Mouse (Mus musculus) intestine, embryonic 14.5 days (tissue): Measurements from ENCODE around the gene Babam2. TPM values are rescaled to one million over a fixed set of nuclear protein-coding genes. Genes with fewer than 3 reads are reported as not detected.

Source experiments
- ATAC-seq: fragments of 200-750 bp; cut with Nextera tagmentation; replicated peaks from 2 replicates; pipeline ENCODE4 v1.8.0; 2017; ENCODE audit warnings: low read depth, moderate number of reproducible peaks, moderate TSS enrichment, moderate library complexity; ENCODE audit not compliant: low FRiP score, low TSS enrichment
- DNase-seq: peaks from one replicate; pipeline ENCODE4 v3.0.0-alpha.2; 2018; ENCODE audit warnings: low spot score
- H3K27ac ChIP-seq: fragments of 300-500 bp; sonication (generic); 2 replicates; pipeline ENCODE4 v1.5.1; 2014; ENCODE audit warnings: low read depth, mild to moderate bottlenecking, control low read depth
- H3K27me3 ChIP-seq: fragments of 300-500 bp; sonication (generic); replicated peaks from 2 replicates; pipeline ENCODE4 v1.6.1; 2014; ENCODE audit warnings: low read length, control low read depth; ENCODE audit not compliant: control insufficient read depth, insufficient read depth
- H3K36me3 ChIP-seq: fragments of 300-500 bp; sonication (generic); 2 replicates; pipeline ENCODE4 v1.6.1; 2014; ENCODE audit warnings: low read length, control low read depth; ENCODE audit not compliant: control insufficient read depth, insufficient read depth
- H3K4me1 ChIP-seq: fragments of 300-500 bp; sonication (generic); replicated peaks from 2 replicates; pipeline ENCODE4 v1.6.1; 2014; ENCODE audit warnings: low read length, control low read depth, mixed read lengths; ENCODE audit not compliant: control insufficient read depth, insufficient read depth
- H3K4me2 ChIP-seq: fragments of 300-500 bp; sonication (generic); 2 replicates; pipeline ENCODE4 v1.6.1; 2014; ENCODE audit warnings: low read length
- H3K4me3 ChIP-seq: fragments of 300-500 bp; sonication (generic); 2 replicates; pipeline ENCODE4 v1.5.1; 2014; ENCODE audit warnings: low read depth, low read length, control low read depth, mixed read lengths
- H3K9ac ChIP-seq: fragments of 300-500 bp; sonication (generic); 2 replicates; pipeline ENCODE4 v1.6.1; 2014; ENCODE audit warnings: mild to moderate bottlenecking, low read length
- H3K9me3 ChIP-seq: fragments of 300-500 bp; sonication (generic); 2 replicates; pipeline ENCODE4 v1.6.1; 2016; ENCODE audit warnings: low read length, control low read depth; ENCODE audit not compliant: control insufficient read depth
- WGBS: fragments of 180-500 bp; shearing (Covaris S2); extraction: QIAGEN DNeasy Blood & Tissue Kit; methylation state at CpG from one replicate; pipeline ENCODE4 v1.1.7; 2014; 5-methylcytosine and 5-hydroxymethylcytosine counted together
- polyA plus RNA-seq: library from polyadenylated mRNA; unstranded; fragments of >200 nt; fragmentation: Nextera tagmentation; extraction: Ambion mirVana; gene quantifications from 2 replicates; pipeline ENCODE4 v1.2.1, GENCODE M21; 2014

Babam2 gene
- polyA plus RNA-seq, 1 experiment from 2014 or later, result 43.5 TPM

GRCm38 (mm10) chr5:31902144-31902543, 204.7 kb downstream of the Babam2 start:
- Histone ChIP-seq H3K4me3 (no peak overlapping the region), H3K36me3 (no peaks in the 10 kb centered on the region), H3K9ac (no peak overlapping the region), H3K4me2 (no peak overlapping the region), H3K27ac (no peak overlapping the region), H3K27me3 (no peaks in the 10 kb centered on the region), H3K4me1 (peaks cover 10% of the 10 kb centered on the region; the same call in 1 of the 2 replicates), H3K9me3 (no peaks in the 10 kb centered on the region)
- WGBS, result 85% methylated on average over 2 of the region's 2 CpGs
- no peak for ATAC-seq
- DNase-seq, result no peak

GRCm38 (mm10) chr5:31902891-31903290, 205.4 kb downstream of the Babam2 start:
- peaks cover 10% of the 10 kb centered on the region; the same call in 1 of the 2 replicates for H3K4me1 ChIP-seq
- no peak overlapping the region for H3K9ac ChIP-seq
- H3K4me2 ChIP-seq, result no peak overlapping the region
- WGBS, result 83% methylated on average over 5 of the region's 5 CpGs
- no peaks in the 10 kb centered on the region for H3K36me3 ChIP-seq
- no peaks in the 10 kb centered on the region for H3K27me3 ChIP-seq
- H3K9me3 ChIP-seq, result no peaks in the 10 kb centered on the region
- H3K4me3 ChIP-seq, result no peak overlapping the region
- DNase-seq (no peak), ATAC-seq (no peak)
- H3K27ac ChIP-seq, result no peak overlapping the region

GRCm38 (mm10) chr5:31904968-31905683, 207.6 kb downstream of the Babam2 start:
- H3K9ac ChIP-seq, result no peak overlapping the region
- no peak overlapping the region for H3K4me3 ChIP-seq
- peaks cover 10% of the 10 kb centered on the region; the same call in 1 of the 2 replicates for H3K4me1 ChIP-seq
- 74% methylated on average over 6 of the region's 6 CpGs for WGBS
- no peak overlapping the region for H3K27ac ChIP-seq
- H3K27me3 ChIP-seq, result no peaks in the 10 kb centered on the region
- H3K4me2 ChIP-seq, result no peak overlapping the region
- DNase-seq (no peak), ATAC-seq (no peak)
- no peaks in the 10 kb centered on the region for H3K36me3 ChIP-seq
- no peaks in the 10 kb centered on the region for H3K9me3 ChIP-seq

- Histone ChIP-seq H3K27ac (peak overlapping the region; percentile 33; the same call in 1 of the 2 replicates), H3K9ac (no peak overlapping the region), H3K4me3 (no peak overlapping the region), H3K27me3 (no peaks in the 10 kb centered on the region), H3K4me2 (no peak overlapping the region), H3K9me3 (no peaks in the 10 kb centered on the region), H3K36me3 (no peaks in the 10 kb centered on the region), H3K4me1 (peaks cover 10% of the 10 kb centered on the region; the same call in 1 of the 2 replicates)
- WGBS, result 64% methylated on average over 7 of the region's 7 CpGs
- no peak for ATAC-seq
- no peak for DNase-seq
These were observed 208.3 kb downstream of the Babam2 start for GRCm38 (mm10) chr5:31905808-31906207.

- no peaks in the 10 kb centered on the region for H3K36me3 ChIP-seq
- no peak overlapping the region for H3K9ac ChIP-seq
- WGBS, result 88% methylated on average over 7 of the region's 7 CpGs
- DNase-seq (no peak), ATAC-seq (no peak)
- H3K4me3 ChIP-seq, result no peak overlapping the region
- H3K9me3 ChIP-seq, result no peaks in the 10 kb centered on the region
- H3K4me1 ChIP-seq, result peaks cover 10% of the 10 kb centered on the region; the same call in 1 of the 2 replicates
- no peaks in the 10 kb centered on the region for H3K27me3 ChIP-seq
- peak overlapping the region; percentile 33; the same call in 1 of the 2 replicates for H3K27ac ChIP-seq
- H3K4me2 ChIP-seq, result no peak overlapping the region
These were observed 208.9 kb downstream of the Babam2 start for GRCm38 (mm10) chr5:31906286-31906951.

- WGBS, result 89% methylated on average over 2 of the region's 2 CpGs
- Histone ChIP-seq H3K36me3 (no peaks in the 10 kb centered on the region), H3K9ac (no peak overlapping the region), H3K4me1 (peaks cover 10% of the 10 kb centered on the region; the same call in 1 of the 2 replicates), H3K4me3 (no peak overlapping the region), H3K9me3 (no peaks in the 10 kb centered on the region), H3K27me3 (no peaks in the 10 kb centered on the region), H3K4me2 (no peak overlapping the region), H3K27ac (no peak overlapping the region)
- ATAC-seq (no peak), DNase-seq (no peak)
These were observed 210.5 kb downstream of the Babam2 start for GRCm38 (mm10) chr5:31907959-31908358.

- H3K4me1 ChIP-seq, result peaks cover 10% of the 10 kb centered on the region; the same call in 1 of the 2 replicates
- H3K4me2 ChIP-seq, result no peak overlapping the region
- 88% methylated on average over 2 of the region's 2 CpGs for WGBS
- ATAC-seq (no peak), DNase-seq (no peak)
- no peak overlapping the region for H3K27ac ChIP-seq
- H3K9ac ChIP-seq, result no peak overlapping the region
- no peaks in the 10 kb centered on the region for H3K9me3 ChIP-seq
- no peaks in the 10 kb centered on the region for H3K36me3 ChIP-seq
- H3K27me3 ChIP-seq, result no peaks in the 10 kb centered on the region
- no peak overlapping the region for H3K4me3 ChIP-seq
These were observed 211.3 kb downstream of the Babam2 start for GRCm38 (mm10) chr5:31908818-31909217.

GRCm38 (mm10) chr5:31916241-31916640, 218.8 kb downstream of the Babam2 start:
- no peak for DNase-seq
- whole genome bisulfite sequencing, result 68% methylated on average over 7 of the region's 7 CpGs
- no peak overlapping the region for H3K9ac ChIP-seq
- H3K4me2 ChIP-seq, result no peak overlapping the region
- no peaks in the 10 kb centered on the region for H3K36me3 ChIP-seq
- ATAC-seq, result no peak
- H3K4me3 ChIP-seq, result no peak overlapping the region
- H3K9me3 ChIP-seq, result no peaks in the 10 kb centered on the region
- H3K27me3 ChIP-seq, result no peaks in the 10 kb centered on the region
- peaks cover 14% of the 10 kb centered on the region for H3K4me1 ChIP-seq
- H3K27ac ChIP-seq, result no peak overlapping the region
